Mouse (Mus musculus) activated CD4-positive, CD25-positive, alpha-beta regulatory T cell (primary cell): Measurements from ENCODE around the gene Fgf15. TPM values are rescaled to one million over a fixed set of nuclear protein-coding genes. Genes with fewer than 3 reads are reported as not detected.

Source experiments
- polyA plus RNA-seq, 2 experiments: library from polyadenylated mRNA; unstranded; fragments of 100-300 nt; shearing (Covaris generic); gene quantifications; one replicate each; pipeline ENCODE4 v1.2.1; 2017

Fgf15 gene
- not detected for polyA plus RNA-seq

GRCm38 (mm10) chr7:144896294-144897218 is at the start of gene Fgf15:
TSS of gene Fgf15 (plus strand) at chr7:144896531.

GRCm38 (mm10) chr7:144847067-144847466 is 49.3 kb upstream of the Fgf15 start, which contains the start of gene Fgf4:
TSS of gene Fgf4 (plus strand) at chr7:144847367.

GRCm38 (mm10) chr7:144914948-144915750 is 18.8 kb downstream of the Fgf15 start, which contains the start of gene LTO1:
TSS of gene LTO1 (plus strand) at chr7:144915100.

GRCm38 (mm10) chr7:144939344-144940002 is 43.1 kb downstream of the Fgf15 start, which contains the start of gene Ccnd1:
TSS of gene Ccnd1 (minus strand) at chr7:144939925.

Other genes starting within 250 kb of the Fgf15 start
- under 1 TPM in 1 of 2 experiments, not detected in 1; 0.32 TPM for gene Ano1, start 144.6 kb upstream of the Fgf15 start, polyA plus RNA-seq
- under 1 TPM in 1 of 2 experiments, not detected in 1; 0.20 TPM for gene Fgf3, start 58.4 kb upstream of the Fgf15 start, polyA plus RNA-seq
- gene Fgf4, start 49.2 kb upstream of the Fgf15 start, polyA plus RNA-seq: under 1 TPM in 1 of 2 experiments, not detected in 1; 0.85 TPM
- gene LTO1, start 18.6 kb downstream of the Fgf15 start, polyA plus RNA-seq: 10 to 100 TPM; 19.3 to 24.7 TPM
- gene Ccnd1, start 43.4 kb downstream of the Fgf15 start, polyA plus RNA-seq: under 1 TPM; 0.11 to 0.20 TPM